Comparison of ENCODE assay signal across 13 mouse cellular contexts in genomic region chr11:79752717-79753480, GRCm38 (mm10).
DNase-seq lines count a peak whose midpoint lies in the region; ATAC-seq and TF ChIP-seq lines count a peak whose summit lies in the region.
"Had no signal": no experiment of that assay in that cellular context is flagged by ENCODE, and none has a peak within 500 bp of the region (broad histone marks: within the 10 kb centered on the region; RNA-seq: fewer than 3 reads in every experiment).

No protein-coding gene starts in this region.

- 0 out of 2 replicates have a peak overlapping the region, but pooled peaks have one; percentile 6 for H3K27ac ChIP-seq in heart, postnatal 0 days (ENCODE audit: low read depth)
- H3K27ac ChIP-seq in embryonic fibroblast, embryonic 13.5 days (ENCODE audit: insufficient read depth, low read length): peak overlapping the region; percentile 68
- no peak overlapping the region for H3K27ac ChIP-seq in thymus, adult 2 months (ENCODE audit: control insufficient read depth, insufficient read depth, low read length)
- H3K27ac ChIP-seq: heart, adult 2 months; midbrain, embryonic 13.5 days; neural tube, embryonic 15.5 days had no signal

- no peak overlapping the region for H3K9ac ChIP-seq in heart, postnatal 0 days (replicated peaks; ENCODE audit: low read depth, low read length)
- H3K9ac ChIP-seq: midbrain, embryonic 13.5 days; neural tube, embryonic 15.5 days had no signal

- no peak for TF ChIP-seq CTCF in heart, postnatal 0 days (IDR thresholded peaks at IDR 0.05; ENCODE audit: low read depth)
- TF ChIP-seq CTCF in embryonic fibroblast, embryonic 13.5 days (IDR thresholded peaks at IDR 0.05; ENCODE audit: borderline replicate concordance, insufficient read depth, low read length): no peak
- TF ChIP-seq CTCF in thymus, adult 2 months (IDR thresholded peaks at IDR 0.05; ENCODE audit: borderline replicate concordance, control insufficient read depth, extremely low read depth, insufficient read depth, low read length, poor library complexity): no peak

- H3K9me3 ChIP-seq in heart, postnatal 0 days (replicated peaks; ENCODE audit: control insufficient read depth, low read length): no peaks in the 10 kb centered on the region
- H3K9me3 ChIP-seq: midbrain, embryonic 13.5 days; neural tube, embryonic 15.5 days had no signal

- TF ChIP-seq POLR2A in embryonic fibroblast, embryonic 13.5 days (IDR thresholded peaks at IDR 0.05; ENCODE audit: low read depth, low read length): no peak
- no peak for TF ChIP-seq POLR2A in thymus, adult 2 months (IDR thresholded peaks at IDR 0.05; ENCODE audit: control insufficient read depth, extremely low read depth, insufficient read depth, low read length, poor library complexity)

- DNase-seq in heart, postnatal 0 days (ENCODE audit: low spot score): no peak
- DNase-seq in heart, adult 18-20 months: no peak
- DNase-seq in 3T3-L1 (ENCODE audit: low read depth, low spot score): peak; percentile 75
- DNase-seq in NIH3T3 (ENCODE audit: low read depth): peak; percentile 78
- no peak for DNase-seq in thymus, adult 2 months
- no peak for DNase-seq in spleen, postnatal 36 days (ENCODE audit: low spot score in 2 of 2)
- DNase-seq in spleen, adult 12 weeks (ENCODE audit: low spot score): no peak
- DNase-seq: heart, adult 2 months had no signal

- no peak for ATAC-seq in heart, postnatal 0 days (ENCODE audit: insufficient read depth, low read depth)
- ATAC-seq: activated CD4-positive, CD25-positive, alpha-beta regulatory T cell, adult 4 months; midbrain, embryonic 13.5 days had no signal

- H3K4me1 ChIP-seq in heart, postnatal 0 days (ENCODE audit: control insufficient read depth, insufficient read depth): peaks cover 5% of the 10 kb centered on the region; the same call in 1 of the 2 replicates
- H3K4me1 ChIP-seq in embryonic fibroblast, embryonic 13.5 days (ENCODE audit: control insufficient read depth, insufficient read depth, low read length): peaks cover 11% of the 10 kb centered on the region
- H3K4me1 ChIP-seq in thymus, adult 2 months (replicated peaks; ENCODE audit: control insufficient read depth, insufficient read depth, low read length): no peaks in the 10 kb centered on the region
- H3K4me1 ChIP-seq: neural tube, embryonic 15.5 days had no signal

- 65% methylated on average over 7 of the region's 7 CpGs for WGBS in heart, postnatal 0 days
- WGBS in thymus, adult 2 months: 93% methylated on average over 7 of the region's 7 CpGs

- no peak overlapping the region for H3K4me2 ChIP-seq in heart, postnatal 0 days (ENCODE audit: low read depth, low read length)
- H3K4me2 ChIP-seq: midbrain, embryonic 13.5 days; neural tube, embryonic 15.5 days had no signal

- no peak overlapping the region for H3K4me3 ChIP-seq in heart, postnatal 0 days (ENCODE audit: low read depth, low read length)
- no peak overlapping the region for H3K4me3 ChIP-seq in embryonic fibroblast, embryonic 13.5 days (ENCODE audit: insufficient read depth, low read length)
- no peak overlapping the region for H3K4me3 ChIP-seq in thymus, adult 2 months (ENCODE audit: control insufficient read depth, insufficient read depth, low read length)
- H3K4me3 ChIP-seq: heart, adult 2 months; midbrain, embryonic 13.5 days; neural tube, embryonic 15.5 days had no signal

- TF ChIP-seq EP300 in heart, postnatal 0 days (IDR thresholded peaks at IDR 0.05; ENCODE audit: low read depth): no peak

- no peaks in the 10 kb centered on the region for H3K36me3 ChIP-seq in heart, postnatal 0 days (replicated peaks; ENCODE audit: control insufficient read depth, insufficient read depth, low read length)
- no peaks in the 10 kb centered on the region for H3K36me3 ChIP-seq in thymus, adult 2 months (ENCODE audit: control insufficient read depth, insufficient read depth, low read length)
- H3K36me3 ChIP-seq: midbrain, embryonic 13.5 days; neural tube, embryonic 15.5 days had no signal

- no peaks in the 10 kb centered on the region for H3K27me3 ChIP-seq in heart, postnatal 0 days (ENCODE audit: control insufficient read depth, insufficient read depth, low read length)
- no peaks in the 10 kb centered on the region for H3K27me3 ChIP-seq in thymus, adult 2 months (ENCODE audit: control insufficient read depth, insufficient read depth, low read length)
- H3K27me3 ChIP-seq: CH12.LX; midbrain, embryonic 13.5 days; neural tube, embryonic 15.5 days had no signal

Comparison
In these comparisons a context has a peak if more than half of its experiments do, and no peak if none do; other contexts are left out.
1. DNase-seq: peak in 3T3-L1 (single experiment) and NIH3T3 (single experiment); none in heart, postnatal 0 days (single experiment), heart, adult 18-20 months (0 of 2), thymus, adult 2 months (single experiment), spleen, postnatal 36 days (0 of 2) and spleen, adult 12 weeks (single experiment).